Mouse (Mus musculus): ENCODE results near the gene Gm10282. TPM values are rescaled to one million over a fixed set of nuclear protein-coding genes. Genes with fewer than 3 reads are reported as not detected.

Gm10282 gene
- polyA plus RNA-seq, 1 experiment from 2014 or later: 29.1 TPM

- 68% methylated on average over 7 of the region's 7 CpGs for WGBS
- Histone ChIP-seq H3K4me2 (replicated peaks) (no peak overlapping the region), H3K27me3 (peaks cover 52% of the 10 kb centered on the region), H3K4me3 (no peak overlapping the region), H3K27ac (no peak overlapping the region), H3K36me3 (no peaks in the 10 kb centered on the region), H3K9me3 (no peaks in the 10 kb centered on the region), H3K4me1 (peaks cover 16% of the 10 kb centered on the region), H3K9ac (no peak overlapping the region)
- ATAC-seq (ENCODE audit: insufficient number of reproducible peaks, insufficient read depth, low FRiP score, low TSS enrichment): no peak
These were observed 17.4 kb upstream of the Gm10282 start for GRCm38 (mm10) chr8:72322471-72322889.

GRCm38 (mm10) chr8:72321635-72322441 is 16.8 kb upstream of the Gm10282 start:
- 89% methylated on average over 20 of the region's 20 CpGs for WGBS
- Histone ChIP-seq H3K27me3 (peaks cover 53% of the 10 kb centered on the region), H3K36me3 (no peaks in the 10 kb centered on the region), H3K27ac (no peak overlapping the region), H3K9ac (no peak overlapping the region), H3K4me2 (replicated peaks) (no peak overlapping the region), H3K4me1 (peaks cover 16% of the 10 kb centered on the region), H3K4me3 (no peak overlapping the region), H3K9me3 (no peaks in the 10 kb centered on the region)
- no peak for ATAC-seq (ENCODE audit: insufficient number of reproducible peaks, insufficient read depth, low FRiP score, low TSS enrichment)

GRCm38 (mm10) chr8:72320803-72321583 is 15.9 kb upstream of the Gm10282 start:
- no peak overlapping the region for H3K27ac ChIP-seq
- H3K4me3 ChIP-seq: peak overlapping the region; percentile 55
- H3K9ac ChIP-seq: no peak overlapping the region
- peaks cover 53% of the 10 kb centered on the region for H3K27me3 ChIP-seq
- no peaks in the 10 kb centered on the region for H3K9me3 ChIP-seq
- ATAC-seq (ENCODE audit: insufficient number of reproducible peaks, insufficient read depth, low FRiP score, low TSS enrichment): no peak
- H3K4me1 ChIP-seq: peaks cover 16% of the 10 kb centered on the region
- H3K36me3 ChIP-seq: no peaks in the 10 kb centered on the region
- H3K4me2 ChIP-seq (replicated peaks): peak overlapping the region; percentile 90
- 57% methylated on average over 25 of the region's 25 CpGs for WGBS

- Histone ChIP-seq H3K4me1 (peaks cover 16% of the 10 kb centered on the region), H3K27me3 (peaks cover 53% of the 10 kb centered on the region), H3K4me2 (replicated peaks) (peak overlapping the region; percentile 90), H3K4me3 (peak overlapping the region; percentile 55), H3K36me3 (no peaks in the 10 kb centered on the region), H3K9ac (peak overlapping the region; percentile 40; the same call in 1 of the 2 replicates), H3K9me3 (no peaks in the 10 kb centered on the region), H3K27ac (no peak overlapping the region)
- WGBS: 8% methylated on average over 49 of the region's 55 CpGs
- no peak for ATAC-seq (ENCODE audit: insufficient number of reproducible peaks, insufficient read depth, low FRiP score, low TSS enrichment)
These were observed 15.1 kb upstream of the Gm10282 start for GRCm38 (mm10) chr8:72319921-72320802.

GRCm38 (mm10) chr8:72319397-72319796 is 14.3 kb upstream of the Gm10282 start:
- peaks cover 53% of the 10 kb centered on the region for H3K27me3 ChIP-seq
- peak overlapping the region; percentile 90 for H3K4me2 ChIP-seq (replicated peaks)
- no peaks in the 10 kb centered on the region for H3K36me3 ChIP-seq
- under 1% methylated on average over 48 of the region's 48 CpGs for WGBS
- ATAC-seq (ENCODE audit: insufficient number of reproducible peaks, insufficient read depth, low FRiP score, low TSS enrichment): no peak; the same call in 1 of the 2 replicates
- peak overlapping the region; percentile 40 for H3K9ac ChIP-seq
- peak overlapping the region; percentile 55 for H3K4me3 ChIP-seq
- H3K9me3 ChIP-seq: no peaks in the 10 kb centered on the region
- no peak overlapping the region for H3K27ac ChIP-seq
- H3K4me1 ChIP-seq: peaks cover 16% of the 10 kb centered on the region

GRCm38 (mm10) chr8:72318801-72319322 is 13.8 kb upstream of the Gm10282 start, which contains the start of gene Klf2:
Gene Klf2 (plus strand): TSS chr8:72319033.
- H3K4me2 ChIP-seq (replicated peaks): peak within 1 kb of the TSS; percentile 90
- H3K4me3 ChIP-seq: peak within 1 kb of the TSS; percentile 55
- H3K36me3 ChIP-seq: no peaks in the 10 kb centered on the region
- WGBS: under 1% methylated on average over 46 of the region's 46 CpGs
- H3K9me3 ChIP-seq: no peaks in the 10 kb centered on the region
- peaks cover 53% of the 10 kb centered on the region for H3K27me3 ChIP-seq
- peak; percentile 96 for ATAC-seq (ENCODE audit: insufficient number of reproducible peaks, insufficient read depth, low FRiP score, low TSS enrichment)
- H3K9ac ChIP-seq: peak within 1 kb of the TSS; percentile 42
- H3K27ac ChIP-seq: no peak within 1 kb of the TSS
- peaks cover 16% of the 10 kb centered on the region for H3K4me1 ChIP-seq

GRCm38 (mm10) chr8:72317741-72318301 is 12.8 kb upstream of the Gm10282 start:
- Histone ChIP-seq H3K9me3 (no peaks in the 10 kb centered on the region), H3K4me2 (replicated peaks) (no peak overlapping the region), H3K9ac (no peak overlapping the region), H3K27me3 (peaks cover 48% of the 10 kb centered on the region), H3K36me3 (no peaks in the 10 kb centered on the region), H3K4me3 (no peak overlapping the region), H3K27ac (no peak overlapping the region), H3K4me1 (peaks cover 16% of the 10 kb centered on the region)
- WGBS: 43% methylated on average over 5 of the region's 5 CpGs
- ATAC-seq (ENCODE audit: insufficient number of reproducible peaks, insufficient read depth, low FRiP score, low TSS enrichment): no peak

DNA sequence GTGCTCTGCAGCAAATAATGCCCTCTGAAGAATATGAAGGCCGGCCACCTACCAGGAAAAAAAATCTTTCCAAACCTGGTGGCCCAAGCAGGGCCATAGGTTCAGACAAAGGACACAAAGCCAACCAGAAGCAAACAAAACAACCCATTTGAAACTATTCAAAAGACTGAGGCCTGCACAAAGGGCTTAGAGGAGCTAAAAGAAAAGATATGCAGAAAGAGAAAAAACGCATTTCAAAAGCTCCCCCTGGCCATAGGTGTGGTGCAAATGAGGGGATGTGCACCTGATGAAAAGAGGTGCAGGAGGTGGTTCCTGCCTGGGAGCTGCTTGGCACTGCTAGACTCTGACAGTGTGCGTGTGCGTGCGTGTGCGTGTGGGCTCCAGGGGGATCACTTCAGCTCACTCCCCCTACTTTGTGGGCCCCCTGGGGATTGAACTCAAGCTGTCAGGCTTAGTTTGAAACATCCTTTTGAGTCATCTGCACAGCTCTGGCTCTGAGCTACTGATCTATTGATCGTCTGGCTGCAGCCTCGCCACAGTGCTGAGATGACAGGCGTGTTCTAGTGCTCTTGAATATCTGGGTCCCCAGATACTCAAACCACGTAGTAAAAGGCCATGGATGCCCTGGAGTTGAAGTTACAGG is 11.1 kb upstream of the Gm10282 start:
- no peak overlapping the region for H3K9ac ChIP-seq
- no peak overlapping the region for H3K27ac ChIP-seq
- peaks cover 13% of the 10 kb centered on the region for H3K4me1 ChIP-seq
- ATAC-seq (ENCODE audit: insufficient number of reproducible peaks, insufficient read depth, low FRiP score, low TSS enrichment): no peak
- no peaks in the 10 kb centered on the region for H3K9me3 ChIP-seq
- no peak overlapping the region for H3K4me3 ChIP-seq
- no peak overlapping the region for H3K4me2 ChIP-seq (replicated peaks)
- H3K27me3 ChIP-seq: peaks cover 34% of the 10 kb centered on the region
- no peaks in the 10 kb centered on the region for H3K36me3 ChIP-seq
- 29% methylated on average over 10 of the region's 10 CpGs for WGBS

DNA sequence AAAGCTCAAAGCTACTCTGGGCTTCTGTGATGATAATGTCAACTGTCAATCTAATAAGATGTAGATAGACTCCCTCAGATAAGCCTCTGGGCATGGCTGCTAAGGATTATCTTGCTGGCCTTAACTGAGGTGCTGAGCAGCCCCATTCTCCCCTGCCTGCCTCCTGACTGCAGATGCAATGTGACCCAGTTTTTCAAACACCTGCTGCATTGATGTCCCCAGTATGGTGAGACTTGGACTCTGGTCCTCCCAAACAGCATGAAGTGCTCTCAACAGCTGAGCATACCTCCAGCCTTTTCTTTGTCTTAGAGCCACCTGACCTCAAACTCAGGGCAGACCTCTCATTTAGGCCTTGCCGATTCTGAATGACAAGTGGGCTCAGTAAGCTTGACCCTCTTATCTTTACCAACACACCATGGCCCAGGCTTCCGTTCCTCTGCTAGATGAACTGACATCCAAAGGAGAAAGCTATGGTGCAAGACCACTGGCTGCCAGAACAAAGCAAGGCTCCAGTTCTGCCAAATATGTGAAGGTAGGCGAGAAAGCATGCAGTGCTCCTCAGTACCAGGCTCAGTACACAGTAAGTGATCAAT is 8.0 kb upstream of the Gm10282 start:
- Histone ChIP-seq H3K27ac (no peak overlapping the region), H3K36me3 (no peaks in the 10 kb centered on the region), H3K4me3 (no peak overlapping the region), H3K9me3 (no peaks in the 10 kb centered on the region), H3K4me1 (no peaks in the 10 kb centered on the region), H3K4me2 (replicated peaks) (no peak overlapping the region), H3K27me3 (0 out of 2 replicates have a peak, but pooled peaks cover 5% of the 10 kb centered on the region), H3K9ac (no peak overlapping the region)
- ATAC-seq (ENCODE audit: insufficient number of reproducible peaks, insufficient read depth, low FRiP score, low TSS enrichment): no peak
- WGBS: 72% methylated on average over 3 of the region's 3 CpGs

DNA sequence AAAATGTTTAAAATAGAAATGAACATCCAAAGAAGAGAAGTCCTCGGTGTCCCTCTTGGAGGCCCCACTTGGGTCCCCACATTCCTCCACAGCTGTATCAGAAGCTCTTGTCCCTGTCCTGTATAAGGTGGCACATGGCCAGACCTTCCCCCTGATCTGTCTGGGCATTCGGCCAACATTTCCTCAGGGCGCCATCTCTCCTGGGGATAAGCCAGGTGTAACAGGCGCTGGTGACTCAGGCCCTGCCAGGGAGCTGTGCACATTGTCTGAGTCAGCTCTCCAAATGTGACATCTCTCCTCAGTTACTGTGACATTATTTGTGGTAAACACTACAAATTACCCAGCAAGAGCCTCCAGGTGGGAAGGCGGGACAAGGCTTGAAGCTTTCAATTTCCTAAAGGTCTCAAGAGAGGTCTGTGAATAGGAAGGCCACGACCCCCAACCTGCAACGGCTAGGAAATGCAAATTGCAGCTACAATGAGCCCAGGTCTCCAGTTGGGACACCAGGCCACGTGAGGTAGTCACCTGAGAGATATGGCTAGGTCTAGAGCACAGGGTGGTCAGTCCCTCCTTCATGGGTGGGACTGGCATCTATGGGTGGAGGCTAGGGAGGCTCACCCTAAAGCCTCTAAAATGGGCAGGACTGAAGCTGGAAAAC is 5.9 kb upstream of the Gm10282 start:
- H3K9me3 ChIP-seq: no peaks in the 10 kb centered on the region
- H3K4me1 ChIP-seq: no peaks in the 10 kb centered on the region
- no peak overlapping the region for H3K4me3 ChIP-seq
- ATAC-seq (ENCODE audit: insufficient number of reproducible peaks, insufficient read depth, low FRiP score, low TSS enrichment): 0 out of 2 replicates have a peak, but pooled peaks have one; percentile 35
- H3K9ac ChIP-seq: no peak overlapping the region
- H3K4me2 ChIP-seq (replicated peaks): no peak overlapping the region
- H3K27ac ChIP-seq: no peak overlapping the region
- no peaks in the 10 kb centered on the region for H3K27me3 ChIP-seq
- WGBS: 47% methylated on average over 8 of the region's 8 CpGs
- no peaks in the 10 kb centered on the region for H3K36me3 ChIP-seq

All from embryonic facial prominence, embryonic 12.5 days (tissue).